Mouse (Mus musculus): ENCODE results near the gene Trim69. TPM values are rescaled to one million over a fixed set of nuclear protein-coding genes. Genes with fewer than 3 reads are reported as not detected.

Trim69 gene
- polyA plus RNA-seq, 2 experiments from 2014 or later = 0.35 TPM; not detected in 1

- no peak for ATAC-seq
Observed at GRCm38 (mm10) chr2:122153681-122154365, 6.7 kb upstream of the Trim69 start.

- ATAC-seq = no peak
Observed at GRCm38 (mm10) chr2:122154479-122154878, 6.0 kb upstream of the Trim69 start.

GRCm38 (mm10) chr2:122155292-122155691 is 5.2 kb upstream of the Trim69 start:
- peak; percentile 1 for ATAC-seq

GRCm38 (mm10) chr2:122156051-122156700 is 4.3 kb upstream of the Trim69 start:
- ATAC-seq = peak; percentile 7

GRCm38 (mm10) chr2:122157561-122157960 is 2.9 kb upstream of the Trim69 start:
- ATAC-seq = no peak

- no peak for ATAC-seq
Observed at GRCm38 (mm10) chr2:122158362-122158802, 2.1 kb upstream of the Trim69 start.

GRCm38 (mm10) chr2:122159667-122160066 is 833 bp upstream of the Trim69 start:
- ATAC-seq = no peak

- ATAC-seq = peak; percentile 23
Observed at GRCm38 (mm10) chr2:122161542-122161941, 1.0 kb downstream of the Trim69 start.

GRCm38 (mm10) chr2:122162529-122162928 is 2.0 kb downstream of the Trim69 start:
- no peak for ATAC-seq

GRCm38 (mm10) chr2:122163430-122164195 is 3.1 kb downstream of the Trim69 start:
- ATAC-seq = peak; percentile 25

GRCm38 (mm10) chr2:122164293-122164692 is 3.8 kb downstream of the Trim69 start:
- ATAC-seq = peak; percentile 86

- ATAC-seq = no peak
Observed at GRCm38 (mm10) chr2:122171292-122171691, 10.8 kb downstream of the Trim69 start.

GRCm38 (mm10) chr2:122172188-122172587 is 11.7 kb downstream of the Trim69 start:
- ATAC-seq = no peak

GRCm38 (mm10) chr2:122180051-122180822 is 19.7 kb downstream of the Trim69 start:
- ATAC-seq = peak; percentile 99

GRCm38 (mm10) chr2:122185086-122185485 is 24.6 kb downstream of the Trim69 start:
- ATAC-seq = no peak

GRCm38 (mm10) chr2:122186106-122186505 is 25.6 kb downstream of the Trim69 start, which contains the start of the genes Patl2 and Terb2:
TSS of gene Patl2 (minus strand) at chr2:122186189.
TSS of gene Terb2 (plus strand) at chr2:122186272.
- ATAC-seq = no peak

GRCm38 (mm10) chr2:122186751-122187150 is 26.3 kb downstream of the Trim69 start:
- no peak for ATAC-seq

GRCm38 (mm10) chr2:122191849-122192248 is 31.3 kb downstream of the Trim69 start:
- no peak for ATAC-seq

- ATAC-seq = peak; percentile 74
Observed at GRCm38 (mm10) chr2:122194509-122194929, 34.0 kb downstream of the Trim69 start.

GRCm38 (mm10) chr2:122201501-122201900 is 41.0 kb downstream of the Trim69 start:
- no peak for ATAC-seq

GRCm38 (mm10) chr2:122206440-122207107 is 46.1 kb downstream of the Trim69 start:
- no peak for ATAC-seq

Data from CD4-positive, CD25-positive, alpha-beta regulatory T cell, adult 4 months (primary cell).